Mouse (Mus musculus) lung, embryonic 14.5 days (tissue): ENCODE results near the gene Cobll1. TPM values are rescaled to one million over a fixed set of nuclear protein-coding genes. Genes with fewer than 3 reads are reported as not detected.

Experiments used
- ATAC-seq: fragments of 200-750 bp; cut with Nextera tagmentation; 2 replicates; pipeline ENCODE4 v1.8.0; 2017; ENCODE audit warnings: mild to moderate bottlenecking, moderate TSS enrichment, moderate library complexity; ENCODE audit not compliant: insufficient read depth
- DNase-seq: peaks from one replicate; pipeline ENCODE4 v3.0.0-alpha.2; 2015
- H3K27ac ChIP-seq: fragments of 300-500 bp; sonication (generic); 2 replicates; pipeline ENCODE4 v1.5.1; 2014; ENCODE audit warnings: low read depth, mild to moderate bottlenecking, moderate library complexity
- H3K27me3 ChIP-seq: fragments of 300-500 bp; sonication (generic); 2 replicates; pipeline ENCODE4 v1.6.1; 2014; ENCODE audit warnings: low read length, control low read depth; ENCODE audit not compliant: insufficient read depth
- H3K36me3 ChIP-seq: fragments of 300-500 bp; sonication (generic); 2 replicates; pipeline ENCODE4 v1.6.1; 2014; ENCODE audit warnings: control low read depth; ENCODE audit not compliant: insufficient read depth
- H3K4me1 ChIP-seq: fragments of 300-500 bp; sonication (generic); 2 replicates; pipeline ENCODE4 v1.6.1; 2014; ENCODE audit warnings: antibody characterized with exemption, control low read depth; ENCODE audit not compliant: insufficient read depth
- H3K4me2 ChIP-seq: fragments of 300-500 bp; sonication (generic); 2 replicates; pipeline ENCODE4 v1.6.1; 2014; ENCODE audit warnings: mild to moderate bottlenecking
- H3K4me3 ChIP-seq: fragments of 300-500 bp; sonication (generic); 2 replicates; pipeline ENCODE4 v1.5.1; 2014; ENCODE audit warnings: low read depth, low read length
- H3K9ac ChIP-seq: fragments of 300-500 bp; sonication (generic); 2 replicates; pipeline ENCODE4 v1.6.1; 2014
- H3K9me3 ChIP-seq: fragments of 300-500 bp; sonication (generic); 2 replicates; pipeline ENCODE4 v1.6.1; 2016; ENCODE audit warnings: low read depth, low read length, control low read depth
- CTCF ChIP-seq: IDR thresholded peaks from 2 replicates; pipeline ENCODE4 v1.5.1; 2016; ENCODE audit warnings: antibody characterized with exemption, low read depth
- WGBS: fragments of 180-500 bp; shearing (Covaris S2); extraction: QIAGEN DNeasy Blood & Tissue Kit; methylation state at CpG from one replicate; pipeline ENCODE4 v1.1.7; 2014; 5-methylcytosine and 5-hydroxymethylcytosine counted together
- polyA plus RNA-seq: library from polyadenylated mRNA; unstranded; fragments of >200 nt; fragmentation: Nextera tagmentation; extraction: Ambion mirVana; gene quantifications from 2 replicates; pipeline ENCODE4 v1.2.1, GENCODE M21; 2014

The Cobll1 gene
- polyA plus RNA-seq, 1 experiment from 2014 or later = 10.7 TPM

- H3K4me3 ChIP-seq = no peak overlapping the region
- no peaks in the 10 kb centered on the region for H3K4me1 ChIP-seq
- DNase-seq (no peak), ATAC-seq (no peak)
- no peaks in the 10 kb centered on the region; the same call in 1 of the 2 replicates for H3K9me3 ChIP-seq
- H3K27ac ChIP-seq = no peak overlapping the region
- H3K4me2 ChIP-seq = no peak overlapping the region
- TF ChIP-seq CTCF = no peak
- H3K27me3 ChIP-seq = no peaks in the 10 kb centered on the region
- H3K36me3 ChIP-seq = no peaks in the 10 kb centered on the region
- H3K9ac ChIP-seq = no peak overlapping the region
Measured at GRCm38 (mm10) chr2:65216163-65216562, 23.0 kb downstream of the Cobll1 start.

GRCm38 (mm10) chr2:65214556-65214955 lies 24.6 kb downstream of the Cobll1 start:
- ATAC-seq = no peak
- Histone ChIP-seq H3K9ac (no peak overlapping the region), H3K9me3 (no peaks in the 10 kb centered on the region; the same call in 1 of the 2 replicates), H3K36me3 (no peaks in the 10 kb centered on the region), H3K4me3 (no peak overlapping the region), H3K4me2 (no peak overlapping the region), H3K4me1 (no peaks in the 10 kb centered on the region), H3K27me3 (no peaks in the 10 kb centered on the region), H3K27ac (no peak overlapping the region)
- no peak for TF ChIP-seq CTCF
- 92% methylated on average over 1 of the region's 1 CpGs for WGBS
- DNase-seq = no peak

- H3K4me2 ChIP-seq = no peak overlapping the region
- H3K36me3 ChIP-seq = no peaks in the 10 kb centered on the region
- H3K4me1 ChIP-seq = no peaks in the 10 kb centered on the region
- no peak overlapping the region for H3K27ac ChIP-seq
- no peaks in the 10 kb centered on the region for H3K27me3 ChIP-seq
- H3K9ac ChIP-seq = no peak overlapping the region
- no peaks in the 10 kb centered on the region; the same call in 1 of the 2 replicates for H3K9me3 ChIP-seq
- DNase-seq (no peak), ATAC-seq (no peak)
- 85% methylated on average over 3 of the region's 3 CpGs for WGBS
- H3K4me3 ChIP-seq = no peak overlapping the region
- TF ChIP-seq CTCF = no peak
Measured at GRCm38 (mm10) chr2:65213675-65214074, 25.5 kb downstream of the Cobll1 start.

- Histone ChIP-seq H3K9ac (no peak overlapping the region), H3K27ac (no peak overlapping the region), H3K9me3 (no peaks in the 10 kb centered on the region; the same call in 1 of the 2 replicates), H3K36me3 (no peaks in the 10 kb centered on the region), H3K27me3 (no peaks in the 10 kb centered on the region), H3K4me1 (no peaks in the 10 kb centered on the region), H3K4me3 (no peak overlapping the region), H3K4me2 (no peak overlapping the region)
- TF ChIP-seq CTCF = no peak
- DNase-seq (no peak), ATAC-seq (no peak)
- WGBS = 78% methylated on average over 3 of the region's 3 CpGs
Measured at GRCm38 (mm10) chr2:65211620-65212019, 27.6 kb downstream of the Cobll1 start.

GRCm38 (mm10) chr2:65207750-65208149 lies 31.5 kb downstream of the Cobll1 start:
- DNase-seq (no peak), ATAC-seq (no peak)
- Histone ChIP-seq H3K9me3 (no peaks in the 10 kb centered on the region; the same call in 1 of the 2 replicates), H3K4me2 (no peak overlapping the region), H3K36me3 (no peaks in the 10 kb centered on the region), H3K4me1 (no peaks in the 10 kb centered on the region), H3K4me3 (no peak overlapping the region), H3K27ac (no peak overlapping the region), H3K27me3 (no peaks in the 10 kb centered on the region), H3K9ac (no peak overlapping the region)
- TF ChIP-seq CTCF = no peak
- 71% methylated on average over 2 of the region's 2 CpGs for WGBS

GRCm38 (mm10) chr2:65203699-65204098 lies 35.5 kb downstream of the Cobll1 start:
- H3K9ac ChIP-seq = no peak overlapping the region
- H3K27ac ChIP-seq = no peak overlapping the region
- H3K4me3 ChIP-seq = no peak overlapping the region
- ATAC-seq (no peak), DNase-seq (no peak)
- H3K4me1 ChIP-seq = no peaks in the 10 kb centered on the region
- WGBS = 51% methylated on average over 7 of the region's 7 CpGs
- no peak overlapping the region for H3K4me2 ChIP-seq
- H3K27me3 ChIP-seq = no peaks in the 10 kb centered on the region
- no peaks in the 10 kb centered on the region for H3K36me3 ChIP-seq
- no peaks in the 10 kb centered on the region for H3K9me3 ChIP-seq
- TF ChIP-seq CTCF = no peak

- H3K4me2 ChIP-seq = no peak overlapping the region
- no peak overlapping the region for H3K27ac ChIP-seq
- no peaks in the 10 kb centered on the region for H3K4me1 ChIP-seq
- no peak overlapping the region for H3K4me3 ChIP-seq
- H3K36me3 ChIP-seq = no peaks in the 10 kb centered on the region
- no peak for TF ChIP-seq CTCF
- no peak overlapping the region for H3K9ac ChIP-seq
- H3K27me3 ChIP-seq = no peaks in the 10 kb centered on the region
- no peak for DNase-seq
- WGBS = 75% methylated on average over 9 of the region's 9 CpGs
- H3K9me3 ChIP-seq = no peaks in the 10 kb centered on the region; the same call in 1 of the 2 replicates
- no peak for ATAC-seq
Measured at GRCm38 (mm10) chr2:65199706-65200105, 39.5 kb downstream of the Cobll1 start.

- Histone ChIP-seq H3K27ac (no peak overlapping the region), H3K4me2 (no peak overlapping the region), H3K9me3 (no peaks in the 10 kb centered on the region; the same call in 1 of the 2 replicates), H3K36me3 (no peaks in the 10 kb centered on the region), H3K27me3 (no peaks in the 10 kb centered on the region), H3K9ac (no peak overlapping the region), H3K4me3 (no peak overlapping the region), H3K4me1 (no peaks in the 10 kb centered on the region)
- ATAC-seq (no peak), DNase-seq (no peak)
- 88% methylated on average over 3 of the region's 3 CpGs for whole genome bisulfite sequencing
- TF ChIP-seq CTCF = no peak
Measured at GRCm38 (mm10) chr2:65198605-65199004, 40.6 kb downstream of the Cobll1 start.
